Mouse (Mus musculus): ENCODE data around the gene Nemp2. TPM values are rescaled to one million over a fixed set of nuclear protein-coding genes. Genes with fewer than 3 reads are reported as not detected.
A peak's percentile ranks its signal among the peaks of the same experiment; 100 is the strongest.

The Nemp2 gene
- total and polyA plus RNA-seq, 3 experiments: 2.8 to 4.6 TPM; not detected in 1

- no peak for DNase-seq (ENCODE audit: low read depth, low spot score)
- Histone ChIP-seq H3K4me1 (ENCODE audit: control insufficient read depth in 1 of 2, insufficient read depth in 2 of 2, low read length in 2 of 2) (peaks cover 0 to 18% of the 10 kb centered on the region in 2 experiments; a peak in 3 of 4 replicates), H3K4me3 (ENCODE audit: control insufficient read depth in 1 of 2, insufficient read depth in 1 of 2, low read depth in 2 of 2, low read length in 2 of 2) (no peak overlapping the region), H3K27me3 (ENCODE audit: control insufficient read depth in 1 of 2, insufficient read depth in 2 of 2, low read length in 2 of 2) (no peaks in the 10 kb centered on the region), H3K27ac (ENCODE audit: control insufficient read depth, low read depth, low read length) (no peak overlapping the region), H3K9me3 (replicated peaks; ENCODE audit: insufficient read depth, low read length) (no peaks in the 10 kb centered on the region), H3K79me2 (ENCODE audit: control insufficient read depth, insufficient read depth, low read length, poor library complexity) (no peaks in the 10 kb centered on the region), H3K36me3 (ENCODE audit: control insufficient read depth in 1 of 2, insufficient read depth in 2 of 2, low read length in 2 of 2) (peaks cover 0 to 21% of the 10 kb centered on the region in 2 experiments; a peak in 2 of 4 replicates), H3K9ac (ENCODE audit: control insufficient read depth, low read depth, low read length, poor library complexity, severe bottlenecking) (no peak overlapping the region)
- TF ChIP-seq BHLHE40 (IDR thresholded peaks at IDR 0.05; ENCODE audit: borderline replicate concordance, low read depth, low read length): no peak
Measured at GRCm38 (mm10) chr1:52581744-52582143, 48.8 kb upstream of the Nemp2 start.

GRCm38 (mm10) chr1:52582866-52583265 is 47.6 kb upstream of the Nemp2 start:
- Histone ChIP-seq H3K4me1 (ENCODE audit: control insufficient read depth in 1 of 2, insufficient read depth in 2 of 2, low read length in 2 of 2) (peaks cover 0 to 9% of the 10 kb centered on the region in 2 experiments; a peak in 3 of 4 replicates), H3K9ac (ENCODE audit: control insufficient read depth, low read depth, low read length, poor library complexity, severe bottlenecking) (no peak overlapping the region), H3K27me3 (ENCODE audit: control insufficient read depth in 1 of 2, insufficient read depth in 2 of 2, low read length in 2 of 2) (no peaks in the 10 kb centered on the region), H3K4me3 (ENCODE audit: control insufficient read depth in 1 of 2, insufficient read depth in 1 of 2, low read depth in 2 of 2, low read length in 2 of 2) (no peak overlapping the region), H3K9me3 (replicated peaks; ENCODE audit: insufficient read depth, low read length) (no peaks in the 10 kb centered on the region), H3K27ac (ENCODE audit: control insufficient read depth, low read depth, low read length) (no peak overlapping the region), H3K36me3 (ENCODE audit: control insufficient read depth in 1 of 2, insufficient read depth in 2 of 2, low read length in 2 of 2) (peaks cover 0 to 11% of the 10 kb centered on the region in 2 experiments; a peak in 2 of 4 replicates), H3K79me2 (ENCODE audit: control insufficient read depth, insufficient read depth, low read length, poor library complexity) (no peaks in the 10 kb centered on the region)
- DNase-seq (ENCODE audit: low read depth, low spot score): no peak
- TF ChIP-seq GABPA (IDR thresholded peaks at IDR 0.05; ENCODE audit: low read depth, low read length) (no peak), CHD2 (IDR thresholded peaks at IDR 0.05; ENCODE audit: low read length) (no peak), MAFK (IDR thresholded peaks at IDR 0.05; ENCODE audit: borderline replicate concordance, low read depth, low read length) (no peak), TCF12 (IDR thresholded peaks at IDR 0.05; ENCODE audit: low read depth, low read length) (no peak)

GRCm38 (mm10) chr1:52596982-52597646 is 33.4 kb upstream of the Nemp2 start:
- DNase-seq (ENCODE audit: low read depth, low spot score): peak; percentile 52
- peaks cover 5 to 23% of the 10 kb centered on the region in 2 experiments for H3K4me1 ChIP-seq (ENCODE audit: control insufficient read depth in 1 of 2, insufficient read depth in 2 of 2, low read length in 2 of 2)

More at GRCm38 (mm10) chr1:52596982-52597646, 33.4 kb upstream of the Nemp2 start:
- H3K27ac ChIP-seq (ENCODE audit: control insufficient read depth, low read depth, low read length): peak overlapping the region; percentile 52
- no peaks in the 10 kb centered on the region for H3K9me3 ChIP-seq (replicated peaks; ENCODE audit: insufficient read depth, low read length)
- H3K36me3 ChIP-seq (ENCODE audit: control insufficient read depth in 1 of 2, insufficient read depth in 2 of 2, low read length in 2 of 2): peaks cover 0 to 23% of the 10 kb centered on the region in 2 experiments; a peak in 2 of 4 replicates
- peak overlapping the region; percentile 34 to 42 for H3K4me3 ChIP-seq (ENCODE audit: control insufficient read depth in 1 of 2, insufficient read depth in 1 of 2, low read depth in 2 of 2, low read length in 2 of 2)
- no peaks in the 10 kb centered on the region for H3K27me3 ChIP-seq (ENCODE audit: control insufficient read depth in 1 of 2, insufficient read depth in 2 of 2, low read length in 2 of 2)
- peak overlapping the region; percentile 55 for H3K9ac ChIP-seq (ENCODE audit: control insufficient read depth, low read depth, low read length, poor library complexity, severe bottlenecking)
- H3K79me2 ChIP-seq (ENCODE audit: control insufficient read depth, insufficient read depth, low read length, poor library complexity): no peaks in the 10 kb centered on the region; the same call in 1 of the 2 replicates
- peak; percentile 33; the same call in 1 of the 2 replicates for TF ChIP-seq MXI1 (IDR thresholded peaks at IDR 0.05; ENCODE audit: low read depth, low read length)
- TF ChIP-seq NRF1 (IDR thresholded peaks at IDR 0.05; ENCODE audit: insufficient read depth, low read depth, low read length, poor library complexity, severe bottlenecking): peak; percentile 41; the same call in 1 of the 2 replicates
- no peak for TF ChIP-seq TCF12 (IDR thresholded peaks at IDR 0.05; ENCODE audit: low read depth, low read length)
- no peak for TF ChIP-seq POLR2AphosphoS5 (IDR thresholded peaks at IDR 0.05; ENCODE audit: borderline replicate concordance, low read depth, low read length)
- TF ChIP-seq EP300 (IDR thresholded peaks at IDR 0.05; ENCODE audit: low read depth in 1 of 2, low read length in 2 of 2): 0 out of 4 replicates have a peak, but pooled peaks of 1 of the 2 experiments have one; percentile 8
- TF ChIP-seq MAX (IDR thresholded peaks at IDR 0.05; ENCODE audit: low read length): 0 out of 2 replicates have a peak, but pooled peaks have one; percentile 25

Data from MEL (cell line).